10 mouse cellular contexts compared by ENCODE assay signal in genomic region chr10:108733982-108734381, GRCm38 (mm10). TPM values are rescaled to one million over a fixed set of nuclear protein-coding genes. Genes with fewer than 3 reads are reported as not detected.
DNase-seq lines count a peak whose midpoint lies in the region; ATAC-seq and TF ChIP-seq lines count a peak whose summit lies in the region.
"Had no signal": no experiment of that assay in that cellular context is flagged by ENCODE, and none has a peak within 500 bp of the region (broad histone marks: within the 10 kb centered on the region; RNA-seq: fewer than 3 reads in every experiment).

No protein-coding gene starts in this region.

- peak; percentile 57 for ATAC-seq in cerebellum, adult (ENCODE audit: insufficient number of reproducible peaks, low FRiP score, low TSS enrichment)

- no peak for DNase-seq in cerebellum, adult 11 months
- DNase-seq in left cerebral cortex, postnatal 4 days = peak; percentile 15
- no peak for DNase-seq in left cerebral cortex, postnatal 10 days (ENCODE audit: extremely low spot score in 1 of 2, low spot score in 2 of 2)
- peak; percentile 23 for DNase-seq in lung, postnatal 36 days
- DNase-seq in right cerebral cortex, postnatal 4 days = no peak
- no peak for DNase-seq in right cerebral cortex, postnatal 14 days

- 0 out of 2 replicates have a peak, but pooled peaks have one; percentile 28 for TF ChIP-seq CTCF in cortical plate, adult 2 months (IDR thresholded peaks at IDR 0.05; ENCODE audit: extremely low read depth, insufficient read depth, low read length)

- TF ChIP-seq POLR2A in cortical plate, adult 2 months (IDR thresholded peaks at IDR 0.05; ENCODE audit: extremely low read depth, insufficient read depth, low read length) = no peak

- intact Hi-C loops in left cerebral cortex, postnatal 4 days (cut with DNase I) = loop anchor here (10.0 kb wide), 1 partner anchor 981 kb away; no protein-coding TSS in a partner anchor
- intact Hi-C loops in left cerebral cortex, postnatal 10 days (cut with DNase I) = loop anchor here (10.0 kb wide), 1 partner anchor 761 kb away; no protein-coding TSS in a partner anchor

- no peak overlapping the region for H3K27ac ChIP-seq in cortical plate, adult 2 months (ENCODE audit: insufficient read depth, low read length)
- H3K27ac ChIP-seq: lung, embryonic 15.5 days had no signal

- H3K4me1 ChIP-seq in cortical plate, adult 2 months (ENCODE audit: control insufficient read depth, insufficient read depth, low read length) = peaks cover 3% of the 10 kb centered on the region
- H3K4me1 ChIP-seq: lung, embryonic 15.5 days had no signal

- H3K4me3 ChIP-seq in cortical plate, adult 2 months (ENCODE audit: insufficient read depth, low read length) = no peak overlapping the region
- H3K4me3 ChIP-seq: erythroblast, embryonic 14.5 days; lung, embryonic 15.5 days had no signal

RNA-seq across cellular contexts. Expression of gene Gm5136, which starts 34.0 kb away (rescaled TPM):
- 1 to 10 TPM; 2.4 to 2.6 TPM for total RNA-seq in left cerebral cortex, postnatal 4 days (2021)
- 1 to 10 TPM; 2.8 to 3.1 TPM for total RNA-seq in left cerebral cortex, postnatal 10 days (2021)
- polyA plus RNA-seq in cortical plate, adult 2 months (2012; rRNA removed) = 1.6 and 2.2 TPM in 2 replicates
- polyA plus RNA-seq: erythroblast, embryonic 14.5 days; lung, embryonic 15.5 days had no signal

Comparison
In these comparisons a context has a peak if more than half of its experiments do, and no peak if none do; other contexts are left out.
1. DNase-seq: peak in left cerebral cortex, postnatal 4 days (single experiment) and lung, postnatal 36 days (single experiment); none in cerebellum, adult 11 months (single experiment), left cerebral cortex, postnatal 10 days (0 of 2), right cerebral cortex, postnatal 4 days (single experiment) and right cerebral cortex, postnatal 14 days (single experiment).